Mouse (Mus musculus) limb, embryonic 14.5 days (tissue): ENCODE data around the gene Lrrc30. TPM values are rescaled to one million over a fixed set of nuclear protein-coding genes. Genes with fewer than 3 reads are reported as not detected.
A peak's percentile ranks its signal among the peaks of the same experiment; 100 is the strongest.

Experiments used
- ATAC-seq: fragments of 200-750 bp; cut with Nextera tagmentation; 2 replicates; pipeline ENCODE4 v1.8.0; 2017; ENCODE audit warnings: low read depth, moderate number of reproducible peaks, moderate TSS enrichment; ENCODE audit not compliant: low FRiP score
- DNase-seq: peaks from one replicate; pipeline ENCODE4 v3.0.0-alpha.2; 2015; ENCODE audit warnings: low spot score
- H3K27ac ChIP-seq: fragments of 300-500 bp; sonication (generic); replicated peaks from 2 replicates; pipeline ENCODE4 v1.5.1; 2014; ENCODE audit warnings: low read depth, mild to moderate bottlenecking, low read length, moderate library complexity, mixed read lengths
- H3K27me3 ChIP-seq: fragments of 300-500 bp; sonication (generic); 2 replicates; pipeline ENCODE4 v1.6.1; 2014; ENCODE audit warnings: low read length, mixed read lengths; ENCODE audit not compliant: control insufficient read depth, insufficient read depth
- H3K36me3 ChIP-seq: fragments of 300-500 bp; sonication (generic); 2 replicates; pipeline ENCODE4 v1.6.1; 2014; ENCODE audit warnings: mild to moderate bottlenecking, low read length, moderate library complexity, mixed read lengths; ENCODE audit not compliant: control insufficient read depth, insufficient read depth
- H3K4me1 ChIP-seq: fragments of 300-500 bp; sonication (generic); 2 replicates; pipeline ENCODE4 v1.6.1; 2014; ENCODE audit warnings: antibody characterized with exemption, low read length, mixed read lengths; ENCODE audit not compliant: control insufficient read depth, insufficient read depth
- H3K4me2 ChIP-seq: fragments of 300-500 bp; sonication (generic); replicated peaks from 2 replicates; pipeline ENCODE4 v1.6.1; 2014; ENCODE audit warnings: low read depth, mild to moderate bottlenecking, low read length, moderate library complexity; ENCODE audit not compliant: severe bottlenecking
- H3K4me3 ChIP-seq: fragments of 300-500 bp; sonication (generic); replicated peaks from 2 replicates; pipeline ENCODE4 v1.5.1; 2014; ENCODE audit warnings: low read length
- H3K9ac ChIP-seq: fragments of 300-500 bp; sonication (generic); 2 replicates; pipeline ENCODE4 v1.6.1; 2014; ENCODE audit warnings: mild to moderate bottlenecking, low read depth, low read length, moderate library complexity; ENCODE audit not compliant: severe bottlenecking
- H3K9me3 ChIP-seq: fragments of 300-500 bp; sonication (generic); 2 replicates; pipeline ENCODE4 v1.6.1; 2016; ENCODE audit warnings: low read length; ENCODE audit not compliant: control insufficient read depth
- POLR2A ChIP-seq: fragments of 200-500 bp; IDR thresholded peaks from 2 replicates; pipeline ENCODE4 v1.8.0; 2012; ENCODE audit warnings: inconsistent platforms, mild to moderate bottlenecking, moderate library complexity, borderline replicate concordance; ENCODE audit not compliant: insufficient read depth, insufficient read length; ENCODE audit errors: extremely low read depth
- WGBS: fragments of 180-500 bp; shearing (Covaris S2); extraction: QIAGEN DNeasy Blood & Tissue Kit; methylation state at CpG from one replicate; pipeline ENCODE4 v1.1.7; 2014; 5-methylcytosine and 5-hydroxymethylcytosine counted together
- polyA plus RNA-seq, 2 experiments: library from polyadenylated mRNA; depleted of rRNA in 1 of 2; stranded (reverse) in 1 of 2; unstranded in 1 of 2; fragments of >200 nt; fragmentation: Nextera tagmentation in 1 of 2; extraction: Ambion mirVana in 1 of 2; gene quantifications; 2 replicates each; pipeline versions ENCODE4 v1.2.1 to v1.2.3; 2012 to 2014

Gene Lrrc30
- polyA plus RNA-seq, 2 experiments: 0.79 to 1.2 TPM

- Histone ChIP-seq H3K36me3 (no peaks in the 10 kb centered on the region), H3K9ac (no peak overlapping the region), H3K4me3 (no peak overlapping the region), H3K4me1 (peaks cover 14% of the 10 kb centered on the region), H3K9me3 (no peaks in the 10 kb centered on the region), H3K27ac (no peak overlapping the region), H3K27me3 (no peaks in the 10 kb centered on the region), H3K4me2 (0 out of 2 replicates have a peak overlapping the region, but pooled peaks have one; percentile 21)
- DNase-seq: peak; percentile 7
- TF ChIP-seq POLR2A: no peak
- 34% methylated on average over 3 of the region's 3 CpGs for WGBS
- no peak for ATAC-seq
These were observed 2.8 kb downstream of the Lrrc30 start for GRCm38 (mm10) chr17:67629746-67630145.

- peak; percentile 51; the same call in 1 of the 2 replicates for ATAC-seq
- peak overlapping the region; percentile 21 for H3K4me2 ChIP-seq
These were observed 3.3 kb downstream of the Lrrc30 start for GRCm38 (mm10) chr17:67629211-67629657.

GRCm38 (mm10) chr17:67628475-67628874 is 4.0 kb downstream of the Lrrc30 start:
- 74% methylated on average over 15 of the region's 15 CpGs for WGBS
- 0 out of 2 replicates have a peak, but pooled peaks have one; percentile 6 for ATAC-seq

More at GRCm38 (mm10) chr17:67629211-67629657, 3.3 kb downstream of the Lrrc30 start:
- H3K27ac ChIP-seq: no peak overlapping the region
- 8% methylated on average over 13 of the region's 13 CpGs for WGBS
- no peak overlapping the region for H3K9ac ChIP-seq
- H3K27me3 ChIP-seq: no peaks in the 10 kb centered on the region
- peaks cover 14% of the 10 kb centered on the region for H3K4me1 ChIP-seq
- DNase-seq: peak; percentile 44
- H3K4me3 ChIP-seq: no peak overlapping the region
- TF ChIP-seq POLR2A: no peak
- H3K36me3 ChIP-seq: no peaks in the 10 kb centered on the region
- H3K9me3 ChIP-seq: no peaks in the 10 kb centered on the region

GRCm38 (mm10) chr17:67625431-67625830 is 7.1 kb downstream of the Lrrc30 start:
- Histone ChIP-seq H3K27ac (no peak overlapping the region), H3K27me3 (no peaks in the 10 kb centered on the region), H3K9me3 (no peaks in the 10 kb centered on the region), H3K36me3 (no peaks in the 10 kb centered on the region), H3K4me1 (peaks cover 14% of the 10 kb centered on the region), H3K4me3 (no peak overlapping the region), H3K9ac (no peak overlapping the region), H3K4me2 (no peak overlapping the region)
- ATAC-seq: no peak
- 82% methylated on average over 5 of the region's 5 CpGs for WGBS
- no peak for DNase-seq
- TF ChIP-seq POLR2A: no peak

More at GRCm38 (mm10) chr17:67628475-67628874, 4.0 kb downstream of the Lrrc30 start:
- no peak overlapping the region for H3K27ac ChIP-seq
- no peak for TF ChIP-seq POLR2A
- peaks cover 14% of the 10 kb centered on the region for H3K4me1 ChIP-seq
- H3K27me3 ChIP-seq: no peaks in the 10 kb centered on the region
- no peak for DNase-seq
- H3K36me3 ChIP-seq: no peaks in the 10 kb centered on the region
- H3K9ac ChIP-seq: no peak overlapping the region
- H3K9me3 ChIP-seq: no peaks in the 10 kb centered on the region
- no peak overlapping the region for H3K4me2 ChIP-seq
- no peak overlapping the region for H3K4me3 ChIP-seq

- ATAC-seq: no peak
- Histone ChIP-seq H3K27ac (no peak overlapping the region), H3K36me3 (no peaks in the 10 kb centered on the region), H3K9me3 (no peaks in the 10 kb centered on the region), H3K9ac (no peak overlapping the region), H3K4me1 (no peaks in the 10 kb centered on the region), H3K27me3 (no peaks in the 10 kb centered on the region), H3K4me2 (no peak overlapping the region), H3K4me3 (no peak overlapping the region)
- DNase-seq: no peak
- 68% methylated on average over 7 of the region's 7 CpGs for WGBS
- TF ChIP-seq POLR2A: no peak
These were observed 13.5 kb downstream of the Lrrc30 start for GRCm38 (mm10) chr17:67619001-67619400.
